In the genomic region with DNA sequence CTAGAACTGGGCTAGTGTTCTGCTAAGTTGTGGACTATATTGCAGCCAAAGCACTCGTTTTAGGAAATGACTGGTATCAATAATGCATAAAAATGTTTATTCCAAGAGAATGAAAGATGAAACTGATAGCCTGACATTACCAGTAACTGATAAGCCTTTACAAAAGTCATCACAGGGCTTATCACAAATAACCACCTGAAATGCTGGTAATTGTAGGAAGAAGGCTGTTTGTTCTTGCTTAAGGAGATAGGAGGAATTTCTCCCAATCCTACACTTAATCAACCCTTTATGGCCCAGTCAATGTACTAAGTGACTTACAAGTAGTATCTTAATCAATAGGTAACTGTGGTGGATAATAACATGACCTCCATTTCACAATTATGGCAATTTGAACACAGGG, we compare ENCODE assay signal across 16 mouse cellular contexts.
"Had no signal": no experiment of that assay in that cellular context is flagged by ENCODE, and none has a peak within 500 bp of the region (broad histone marks: within the 10 kb centered on the region; RNA-seq: fewer than 3 reads in every experiment).

No protein-coding gene starts in this region.

- H3K4me1 ChIP-seq: midbrain, embryonic 12.5 days; neural tube, embryonic 13.5 days had no signal

- H3K36me3 ChIP-seq: limb, embryonic 15.5 days; midbrain, embryonic 12.5 days; neural tube, embryonic 13.5 days had no signal

- DNase-seq: kidney, adult 11 months; kidney, adult 9 months; kidney, postnatal 36 days; layer of hippocampus, adult 9-11 months; layer of hippocampus, postnatal 36 days; lung, adult 2 months; lung, postnatal 36 days; right cerebral cortex, postnatal 14 days; thymus, postnatal 36 days had no signal

- H3K27me3 ChIP-seq: limb, embryonic 15.5 days; megakaryocyte, embryonic 14.5 days; midbrain, embryonic 12.5 days; neural tube, embryonic 13.5 days had no signal

- H3K4me3 ChIP-seq: limb, embryonic 15.5 days; midbrain, embryonic 12.5 days; neural tube, embryonic 13.5 days had no signal

- ATAC-seq: lung, postnatal 0 days; midbrain, embryonic 16.5 days had no signal

- H3K27ac ChIP-seq: kidney, postnatal 0 days; limb, embryonic 15.5 days; midbrain, embryonic 12.5 days; neural tube, embryonic 13.5 days had no signal

- H3K9ac ChIP-seq: limb, embryonic 15.5 days; midbrain, embryonic 12.5 days; neural tube, embryonic 13.5 days had no signal

- H3K4me2 ChIP-seq: limb, embryonic 15.5 days; midbrain, embryonic 12.5 days; neural tube, embryonic 13.5 days had no signal

- H3K9me3 ChIP-seq: limb, embryonic 15.5 days; megakaryocyte, embryonic 14.5 days; midbrain, embryonic 12.5 days; neural tube, embryonic 13.5 days had no signal
